Mouse (Mus musculus): ENCODE data around the gene Olfr772. TPM values are rescaled to one million over a fixed set of nuclear protein-coding genes. Genes with fewer than 3 reads are reported as not detected.
"Not testable (repeated sequence)": the region's sequence is repeated elsewhere in the genome, so short reads cannot be mapped to it uniquely, and the experiment has no call there.

Gene Olfr772
- not detected in 2 replicates for polyA plus RNA-seq (2014; fragmentation: Nextera tagmentation; extraction: Ambion mirVana)

DNA sequence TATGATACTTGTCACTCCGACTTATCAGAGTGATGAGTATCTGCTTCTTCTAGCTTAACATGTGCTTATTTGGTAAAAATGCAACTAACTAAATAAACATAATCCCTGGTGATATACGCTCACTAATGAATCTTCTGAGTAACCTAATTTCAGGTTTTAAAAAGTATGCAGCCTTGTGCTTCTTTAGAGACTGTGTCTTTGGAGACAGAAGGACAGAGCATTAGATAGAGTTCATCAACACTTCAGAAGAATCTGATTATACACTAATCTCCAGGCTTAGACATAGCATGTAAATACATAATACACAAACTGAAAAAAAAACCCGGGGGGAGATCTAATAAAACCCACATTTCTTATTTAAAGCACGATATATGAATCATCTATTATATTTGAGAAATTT lies at the start of gene Olfr772:
Gene Olfr772 (minus strand): TSS at position 101 of the 400 bp plus-strand sequence.
- H3K27ac ChIP-seq (replicated peaks; ENCODE audit: low read depth, low read length); H3K27me3 ChIP-seq (replicated peaks; ENCODE audit: control insufficient read depth, insufficient read depth, low read length); DNase-seq (ENCODE audit: low spot score); H3K4me2 ChIP-seq (ENCODE audit: low read depth, low read length); H3K36me3 ChIP-seq (ENCODE audit: control insufficient read depth, insufficient read depth, low read length); H3K4me1 ChIP-seq (ENCODE audit: control insufficient read depth, insufficient read depth, low read length); H3K9me3 ChIP-seq (ENCODE audit: control insufficient read depth, low read length); H3K9ac ChIP-seq (ENCODE audit: low read depth, low read length); ATAC-seq (ENCODE audit: low read depth); H3K4me3 ChIP-seq (ENCODE audit: low read depth, low read length): not testable (repeated sequence)
- 88% methylated on average over 3 of the region's 4 CpGs for WGBS

DNA sequence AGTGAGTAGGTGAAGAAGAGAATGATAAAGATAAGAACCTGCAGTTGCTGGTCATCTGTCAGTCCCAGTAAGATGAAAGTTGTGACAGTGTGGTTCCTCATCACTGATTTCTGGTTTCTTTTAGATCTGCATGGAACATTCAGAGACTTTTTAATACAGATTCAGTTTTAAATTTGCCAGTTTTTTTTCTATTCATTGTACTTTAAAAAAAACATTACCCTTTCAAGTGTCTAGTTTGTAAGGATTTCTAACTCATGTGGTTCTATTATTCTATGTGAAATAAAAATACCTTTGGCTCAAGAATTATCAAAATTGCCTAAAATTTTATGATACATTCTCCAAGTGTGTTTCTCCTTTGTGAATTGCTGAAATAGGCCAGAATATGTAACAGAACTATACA lies 9.6 kb upstream of the Olfr772 start, which contains the start of gene Olfr773:
Gene Olfr773 (minus strand): TSS at position 101 of the 400 bp plus-strand sequence.
- not testable (repeated sequence) for H3K4me1 ChIP-seq (ENCODE audit: control insufficient read depth, insufficient read depth, low read length); H3K9ac ChIP-seq (ENCODE audit: low read depth, low read length); ATAC-seq (ENCODE audit: low read depth); H3K27ac ChIP-seq (replicated peaks; ENCODE audit: low read depth, low read length); H3K9me3 ChIP-seq (ENCODE audit: control insufficient read depth, low read length); H3K4me3 ChIP-seq (ENCODE audit: low read depth, low read length); H3K27me3 ChIP-seq (replicated peaks; ENCODE audit: control insufficient read depth, insufficient read depth, low read length); H3K36me3 ChIP-seq (ENCODE audit: control insufficient read depth, insufficient read depth, low read length); DNase-seq (ENCODE audit: low spot score); H3K4me2 ChIP-seq (ENCODE audit: low read depth, low read length)

DNA sequence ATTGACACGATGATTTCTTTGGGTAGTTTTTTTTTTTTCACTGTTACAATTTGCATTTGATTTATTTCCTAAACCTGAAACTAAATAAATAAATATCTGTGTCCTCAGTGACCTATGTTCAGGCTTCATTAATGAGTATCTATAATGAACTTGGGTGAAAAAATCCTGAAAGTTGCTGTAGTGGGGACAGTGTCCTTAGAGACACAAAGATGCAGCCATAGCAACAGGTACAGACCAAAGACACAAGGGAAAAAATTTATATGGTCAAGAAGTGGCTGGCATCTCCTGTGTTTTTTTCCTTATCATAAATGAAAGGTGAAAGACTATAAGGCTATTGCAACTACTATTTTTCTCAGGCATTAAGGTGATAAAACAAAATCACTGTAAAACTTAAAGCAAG lies 13.1 kb downstream of the Olfr772 start, which contains the start of gene Olfr771:
Gene Olfr771 (minus strand): TSS at position 101 of the 400 bp plus-strand sequence.
- H3K4me1 ChIP-seq (ENCODE audit: control insufficient read depth, insufficient read depth, low read length), result no peaks in the 10 kb centered on the region
- WGBS, result 69% methylated on average over 1 of the region's 1 CpGs
- no peak within 1 kb of the TSS for H3K4me2 ChIP-seq (ENCODE audit: low read depth, low read length)
- DNase-seq (ENCODE audit: low spot score) (no peak), ATAC-seq (ENCODE audit: low read depth) (no peak)
- no peak within 1 kb of the TSS for H3K4me3 ChIP-seq (ENCODE audit: low read depth, low read length)
- H3K9ac ChIP-seq (ENCODE audit: low read depth, low read length), result no peak within 1 kb of the TSS
- H3K27ac ChIP-seq (replicated peaks; ENCODE audit: low read depth, low read length), result no peak within 1 kb of the TSS
- no peaks in the 10 kb centered on the region for H3K36me3 ChIP-seq (ENCODE audit: control insufficient read depth, insufficient read depth, low read length)
- no peaks in the 10 kb centered on the region for H3K27me3 ChIP-seq (replicated peaks; ENCODE audit: control insufficient read depth, insufficient read depth, low read length)
- no peaks in the 10 kb centered on the region for H3K9me3 ChIP-seq (ENCODE audit: control insufficient read depth, low read length)

DNA sequence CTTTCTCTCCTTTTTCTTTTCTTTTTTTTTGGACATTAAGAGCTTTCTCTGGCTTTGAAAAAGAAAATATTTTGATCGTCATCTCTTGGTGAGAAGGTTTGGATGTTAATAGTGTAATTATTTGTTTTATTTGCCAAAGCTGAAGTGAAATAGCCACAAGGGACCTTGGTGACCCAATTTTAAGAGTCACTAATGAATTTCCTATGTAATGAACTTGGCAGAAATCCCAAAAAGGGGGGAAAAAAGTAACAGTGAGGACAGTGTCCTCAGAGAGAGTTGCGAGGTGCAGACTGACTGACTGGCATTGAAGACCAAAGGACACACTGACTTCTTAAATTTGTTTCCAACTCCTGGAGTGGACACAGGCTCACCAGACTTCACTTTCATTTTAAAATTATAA lies 38.8 kb downstream of the Olfr772 start, which contains the start of gene Olfr770:
Gene Olfr770 (minus strand): TSS at position 101 of the 400 bp plus-strand sequence.
- Histone ChIP-seq H3K4me1 (ENCODE audit: control insufficient read depth, insufficient read depth, low read length) (no peaks in the 10 kb centered on the region), H3K27me3 (replicated peaks; ENCODE audit: control insufficient read depth, insufficient read depth, low read length) (no peaks in the 10 kb centered on the region), H3K36me3 (ENCODE audit: control insufficient read depth, insufficient read depth, low read length) (no peaks in the 10 kb centered on the region), H3K9me3 (ENCODE audit: control insufficient read depth, low read length) (no peaks in the 10 kb centered on the region), H3K27ac (replicated peaks; ENCODE audit: low read depth, low read length) (no peak within 1 kb of the TSS), H3K4me2 (ENCODE audit: low read depth, low read length) (no peak within 1 kb of the TSS), H3K4me3 (ENCODE audit: low read depth, low read length) (no peak within 1 kb of the TSS), H3K9ac (ENCODE audit: low read depth, low read length) (no peak within 1 kb of the TSS)
- no peak for ATAC-seq (ENCODE audit: low read depth)
- WGBS, result 80% methylated on average over 2 of the region's 2 CpGs
- DNase-seq (ENCODE audit: low spot score), result no peak

Other genes with a start within 250 kb of the Olfr772 start
- 23.5 and 30.2 TPM in 2 replicates for gene Itga7, start 244.1 kb downstream of the Olfr772 start, polyA plus RNA-seq (2014; fragmentation: Nextera tagmentation; extraction: Ambion mirVana)
- gene Mettl7b, start 216.9 kb downstream of the Olfr772 start, polyA plus RNA-seq (2014; fragmentation: Nextera tagmentation; extraction: Ambion mirVana), result not detected in 2 replicates
- gene Olfr9, start 188.5 kb downstream of the Olfr772 start, polyA plus RNA-seq (2014; fragmentation: Nextera tagmentation; extraction: Ambion mirVana), result not detected in 2 replicates
- gene Olfr763, start 167.1 kb downstream of the Olfr772 start, polyA plus RNA-seq (2014; fragmentation: Nextera tagmentation; extraction: Ambion mirVana), result not detected in 2 replicates
- not detected in 2 replicates for gene Olfr764-ps1, start 138.0 kb downstream of the Olfr772 start, polyA plus RNA-seq (2014; fragmentation: Nextera tagmentation; extraction: Ambion mirVana)
- gene Olfr765, start 127.9 kb downstream of the Olfr772 start, polyA plus RNA-seq (2014; fragmentation: Nextera tagmentation; extraction: Ambion mirVana), result not detected in 2 replicates
- gene Olfr766-ps1, start 108.9 kb downstream of the Olfr772 start, polyA plus RNA-seq (2014; fragmentation: Nextera tagmentation; extraction: Ambion mirVana), result not detected in 2 replicates
- not detected in 2 replicates for gene Olfr767, start 95.0 kb downstream of the Olfr772 start, polyA plus RNA-seq (2014; fragmentation: Nextera tagmentation; extraction: Ambion mirVana)
- gene Olfr768, start 78.5 kb downstream of the Olfr772 start, polyA plus RNA-seq (2014; fragmentation: Nextera tagmentation; extraction: Ambion mirVana), result not detected in 2 replicates
- gene Olfr769, start 60.1 kb downstream of the Olfr772 start, polyA plus RNA-seq (2014; fragmentation: Nextera tagmentation; extraction: Ambion mirVana), result 0.04 and 0.12 TPM in 2 replicates
- gene Olfr770, start 38.9 kb downstream of the Olfr772 start, polyA plus RNA-seq (2014; fragmentation: Nextera tagmentation; extraction: Ambion mirVana), result not detected in 2 replicates
- not detected in 2 replicates for gene Olfr771, start 13.2 kb downstream of the Olfr772 start, polyA plus RNA-seq (2014; fragmentation: Nextera tagmentation; extraction: Ambion mirVana)
- gene Olfr773, start 9.5 kb upstream of the Olfr772 start, polyA plus RNA-seq (2014; fragmentation: Nextera tagmentation; extraction: Ambion mirVana), result not detected in 2 replicates
- gene Olfr774, start 58.3 kb upstream of the Olfr772 start, polyA plus RNA-seq (2014; fragmentation: Nextera tagmentation; extraction: Ambion mirVana), result not detected in 2 replicates
- gene Olfr775, start 70.5 kb upstream of the Olfr772 start, polyA plus RNA-seq (2014; fragmentation: Nextera tagmentation; extraction: Ambion mirVana), result not detected in 2 replicates
- gene Olfr776, start 81.2 kb upstream of the Olfr772 start, polyA plus RNA-seq (2014; fragmentation: Nextera tagmentation; extraction: Ambion mirVana), result 0.08 TPM in 1 of 2 replicates, not detected in the other
- gene Olfr777, start 93.6 kb upstream of the Olfr772 start, polyA plus RNA-seq (2014; fragmentation: Nextera tagmentation; extraction: Ambion mirVana), result not detected in 2 replicates
- not detected in 2 replicates for gene Olfr780, start 140.2 kb upstream of the Olfr772 start, polyA plus RNA-seq (2014; fragmentation: Nextera tagmentation; extraction: Ambion mirVana)
- gene Olfr781, start 150.9 kb upstream of the Olfr772 start, polyA plus RNA-seq (2014; fragmentation: Nextera tagmentation; extraction: Ambion mirVana), result not detected in 2 replicates
- gene Olfr782, start 170.9 kb upstream of the Olfr772 start, polyA plus RNA-seq (2014; fragmentation: Nextera tagmentation; extraction: Ambion mirVana), result not detected in 2 replicates
- gene Olfr784, start 206.2 kb upstream of the Olfr772 start, polyA plus RNA-seq (2014; fragmentation: Nextera tagmentation; extraction: Ambion mirVana), result 0.14 TPM in 1 of 2 replicates, not detected in the other
- not detected in 2 replicates for gene Olfr785, start 227.5 kb upstream of the Olfr772 start, polyA plus RNA-seq (2014; fragmentation: Nextera tagmentation; extraction: Ambion mirVana)
- gene Olfr786, start 249.4 kb upstream of the Olfr772 start, polyA plus RNA-seq (2014; fragmentation: Nextera tagmentation; extraction: Ambion mirVana), result not detected in 2 replicates